Mouse (Mus musculus) liver, adult 2 months (tissue): ENCODE results near the gene Rnft2.

ENCODE experiments used
- CTCF ChIP-seq: fragments of 200-500 bp; IDR thresholded peaks from 2 replicates; pipeline ENCODE4 v1.5.1; 2011; ENCODE audit warnings: low read depth, low read length, control low read depth
- POLR2A ChIP-seq: fragments of 200-500 bp; IDR thresholded peaks from 2 replicates; pipeline ENCODE4 v1.6.1; 2011; ENCODE audit warnings: low read length, control low read depth; ENCODE audit not compliant: insufficient read depth; ENCODE audit errors: extremely low read depth

DNA sequence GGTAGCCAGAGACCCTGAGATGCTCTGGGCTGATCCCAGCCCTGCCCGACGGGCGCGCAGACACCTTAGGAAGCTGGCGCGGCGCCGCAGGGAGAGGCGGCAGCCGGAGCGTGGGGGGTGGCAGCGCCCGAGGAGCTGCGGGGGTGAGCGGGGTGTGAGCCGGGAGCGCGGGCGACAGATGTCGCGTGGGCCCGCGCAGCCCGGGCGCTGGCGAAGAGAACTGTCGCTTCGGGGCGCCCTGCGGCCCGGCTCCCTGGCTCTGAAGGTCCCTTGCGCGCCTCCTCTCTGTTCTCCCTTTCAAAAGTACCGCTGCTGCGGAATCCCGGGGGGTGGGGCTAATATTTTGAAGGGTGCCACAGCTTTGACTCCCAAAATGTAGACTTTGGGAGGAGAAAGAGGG lies 73.3 kb downstream of the Rnft2 start:
- no peak for TF ChIP-seq CTCF
- no peak for TF ChIP-seq POLR2A
